Mouse (Mus musculus) intestine, embryonic 14.5 days (tissue): ENCODE measurements around the gene Mtx3. TPM values are rescaled to one million over a fixed set of nuclear protein-coding genes. Genes with fewer than 3 reads are reported as not detected.

Experiments used
- ATAC-seq: fragments of 200-750 bp; cut with Nextera tagmentation; replicated peaks from 2 replicates; pipeline ENCODE4 v1.8.0; 2017; ENCODE audit warnings: low read depth, moderate number of reproducible peaks, moderate TSS enrichment, moderate library complexity; ENCODE audit not compliant: low FRiP score, low TSS enrichment
- DNase-seq: peaks from one replicate; pipeline ENCODE4 v3.0.0-alpha.2; 2018; ENCODE audit warnings: low spot score
- H3K27ac ChIP-seq: fragments of 300-500 bp; sonication (generic); 2 replicates; pipeline ENCODE4 v1.5.1; 2014; ENCODE audit warnings: low read depth, mild to moderate bottlenecking, control low read depth
- H3K27me3 ChIP-seq: fragments of 300-500 bp; sonication (generic); replicated peaks from 2 replicates; pipeline ENCODE4 v1.6.1; 2014; ENCODE audit warnings: low read length, control low read depth; ENCODE audit not compliant: control insufficient read depth, insufficient read depth
- H3K36me3 ChIP-seq: fragments of 300-500 bp; sonication (generic); 2 replicates; pipeline ENCODE4 v1.6.1; 2014; ENCODE audit warnings: low read length, control low read depth; ENCODE audit not compliant: control insufficient read depth, insufficient read depth
- H3K4me1 ChIP-seq: fragments of 300-500 bp; sonication (generic); replicated peaks from 2 replicates; pipeline ENCODE4 v1.6.1; 2014; ENCODE audit warnings: low read length, control low read depth, mixed read lengths; ENCODE audit not compliant: control insufficient read depth, insufficient read depth
- H3K4me2 ChIP-seq: fragments of 300-500 bp; sonication (generic); 2 replicates; pipeline ENCODE4 v1.6.1; 2014; ENCODE audit warnings: low read length
- H3K4me3 ChIP-seq: fragments of 300-500 bp; sonication (generic); 2 replicates; pipeline ENCODE4 v1.5.1; 2014; ENCODE audit warnings: low read depth, low read length, control low read depth, mixed read lengths
- H3K9ac ChIP-seq: fragments of 300-500 bp; sonication (generic); 2 replicates; pipeline ENCODE4 v1.6.1; 2014; ENCODE audit warnings: mild to moderate bottlenecking, low read length
- H3K9me3 ChIP-seq: fragments of 300-500 bp; sonication (generic); 2 replicates; pipeline ENCODE4 v1.6.1; 2016; ENCODE audit warnings: low read length, control low read depth; ENCODE audit not compliant: control insufficient read depth
- WGBS: fragments of 180-500 bp; shearing (Covaris S2); extraction: QIAGEN DNeasy Blood & Tissue Kit; methylation state at CpG from one replicate; pipeline ENCODE4 v1.1.7; 2014; 5-methylcytosine and 5-hydroxymethylcytosine counted together
- polyA plus RNA-seq: library from polyadenylated mRNA; unstranded; fragments of >200 nt; fragmentation: Nextera tagmentation; extraction: Ambion mirVana; gene quantifications from 2 replicates; pipeline ENCODE4 v1.2.1, GENCODE M21; 2014

Mtx3 gene
- polyA plus RNA-seq, 1 experiment from 2014 or later: 6.3 TPM

GRCm38 (mm10) chr13:92879514-92879913 lies 35.0 kb downstream of the Mtx3 start:
- WGBS: 50% methylated on average over 4 of the region's 4 CpGs
- Histone ChIP-seq H3K4me3 (no peak overlapping the region), H3K4me2 (no peak overlapping the region), H3K27ac (peak overlapping the region; percentile 38; the same call in 1 of the 2 replicates), H3K27me3 (no peaks in the 10 kb centered on the region), H3K9me3 (no peaks in the 10 kb centered on the region), H3K9ac (no peak overlapping the region), H3K36me3 (no peaks in the 10 kb centered on the region), H3K4me1 (0 out of 2 replicates have a peak, but pooled peaks cover 14% of the 10 kb centered on the region)
- ATAC-seq: no peak
- DNase-seq: no peak

GRCm38 (mm10) chr13:92879933-92880332 lies 35.4 kb downstream of the Mtx3 start:
- 38% methylated on average over 9 of the region's 9 CpGs for WGBS
- Histone ChIP-seq H3K27ac (peak overlapping the region; percentile 38; the same call in 1 of the 2 replicates), H3K9me3 (no peaks in the 10 kb centered on the region), H3K4me1 (0 out of 2 replicates have a peak, but pooled peaks cover 14% of the 10 kb centered on the region), H3K36me3 (no peaks in the 10 kb centered on the region), H3K4me3 (no peak overlapping the region), H3K4me2 (no peak overlapping the region), H3K9ac (no peak overlapping the region), H3K27me3 (no peaks in the 10 kb centered on the region)
- no peak for ATAC-seq
- DNase-seq: no peak

GRCm38 (mm10) chr13:92880589-92880988 lies 36.0 kb downstream of the Mtx3 start:
- Histone ChIP-seq H3K27ac (no peak overlapping the region), H3K27me3 (no peaks in the 10 kb centered on the region), H3K9ac (no peak overlapping the region), H3K4me2 (no peak overlapping the region), H3K36me3 (no peaks in the 10 kb centered on the region), H3K4me3 (no peak overlapping the region), H3K9me3 (no peaks in the 10 kb centered on the region), H3K4me1 (0 out of 2 replicates have a peak, but pooled peaks cover 14% of the 10 kb centered on the region)
- ATAC-seq: no peak
- no peak for DNase-seq

GRCm38 (mm10) chr13:92882271-92882985 lies 37.9 kb downstream of the Mtx3 start:
- Histone ChIP-seq H3K9me3 (no peaks in the 10 kb centered on the region), H3K36me3 (no peaks in the 10 kb centered on the region), H3K27me3 (no peaks in the 10 kb centered on the region), H3K4me2 (no peak overlapping the region), H3K4me1 (0 out of 2 replicates have a peak, but pooled peaks cover 14% of the 10 kb centered on the region), H3K27ac (no peak overlapping the region), H3K4me3 (no peak overlapping the region), H3K9ac (no peak overlapping the region)
- DNase-seq: no peak
- ATAC-seq: no peak
- WGBS: 80% methylated on average over 9 of the region's 9 CpGs

GRCm38 (mm10) chr13:92882986-92883720 lies 38.6 kb downstream of the Mtx3 start:
- 81% methylated on average over 7 of the region's 7 CpGs for WGBS
- Histone ChIP-seq H3K27ac (no peak overlapping the region), H3K9ac (no peak overlapping the region), H3K9me3 (no peaks in the 10 kb centered on the region), H3K36me3 (no peaks in the 10 kb centered on the region), H3K27me3 (no peaks in the 10 kb centered on the region), H3K4me3 (no peak overlapping the region), H3K4me1 (0 out of 2 replicates have a peak, but pooled peaks cover 14% of the 10 kb centered on the region), H3K4me2 (no peak overlapping the region)
- DNase-seq: no peak
- no peak for ATAC-seq

GRCm38 (mm10) chr13:92884206-92884605 lies 39.6 kb downstream of the Mtx3 start:
- DNase-seq (no peak), ATAC-seq (no peak)
- no peak overlapping the region for H3K4me2 ChIP-seq

GRCm38 (mm10) chr13:92884930-92885329 lies 40.4 kb downstream of the Mtx3 start:
- Histone ChIP-seq H3K27me3 (no peaks in the 10 kb centered on the region), H3K4me2 (no peak overlapping the region), H3K9ac (no peak overlapping the region), H3K36me3 (no peaks in the 10 kb centered on the region), H3K9me3 (no peaks in the 10 kb centered on the region), H3K27ac (no peak overlapping the region), H3K4me3 (no peak overlapping the region), H3K4me1 (0 out of 2 replicates have a peak, but pooled peaks cover 9% of the 10 kb centered on the region)
- WGBS: 68% methylated on average over 1 of the region's 1 CpGs
- DNase-seq (no peak), ATAC-seq (no peak)

More at GRCm38 (mm10) chr13:92884206-92884605, 39.6 kb downstream of the Mtx3 start:
- Histone ChIP-seq H3K27ac (no peak overlapping the region), H3K9ac (no peak overlapping the region), H3K9me3 (no peaks in the 10 kb centered on the region), H3K4me3 (no peak overlapping the region), H3K4me1 (0 out of 2 replicates have a peak, but pooled peaks cover 14% of the 10 kb centered on the region), H3K36me3 (no peaks in the 10 kb centered on the region), H3K27me3 (no peaks in the 10 kb centered on the region)
- WGBS: 82% methylated on average over 1 of the region's 1 CpGs

GRCm38 (mm10) chr13:92899087-92899486 lies 54.5 kb downstream of the Mtx3 start:
- Histone ChIP-seq H3K4me1 (no peaks in the 10 kb centered on the region; the same call in 1 of the 2 replicates), H3K9me3 (no peaks in the 10 kb centered on the region), H3K36me3 (no peaks in the 10 kb centered on the region), H3K4me2 (no peak overlapping the region), H3K9ac (no peak overlapping the region), H3K27ac (no peak overlapping the region), H3K27me3 (no peaks in the 10 kb centered on the region), H3K4me3 (no peak overlapping the region)
- DNase-seq (no peak), ATAC-seq (no peak)
- 49% methylated on average over 6 of the region's 6 CpGs for WGBS
